Mouse (Mus musculus): ENCODE results near the gene Shroom1.

DNA sequence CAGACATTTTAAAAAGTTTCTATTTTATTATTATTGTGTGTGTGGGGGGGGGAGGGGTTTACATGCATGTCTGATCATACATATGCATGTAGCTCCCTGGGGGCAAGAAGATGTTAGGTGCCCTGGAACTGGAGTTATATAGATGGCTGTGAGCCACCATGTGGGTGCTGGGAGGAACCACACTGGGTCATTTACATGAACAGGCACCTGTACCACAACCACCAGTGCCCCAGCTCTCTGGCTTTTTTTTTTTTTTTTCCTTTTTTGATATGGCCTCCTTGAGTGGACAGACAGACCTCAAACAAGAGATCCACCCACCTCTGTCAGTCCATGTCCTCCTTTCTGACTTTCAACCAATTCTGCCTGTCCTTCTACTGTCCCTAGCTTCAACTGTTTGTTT is 27.8 kb upstream of the Shroom1 start:
- no peak for TF ChIP-seq POLR2A (IDR thresholded peaks at IDR 0.05; ENCODE audit: insufficient read depth, low read depth, low read length)
- no peak for TF ChIP-seq EP300 (IDR thresholded peaks at IDR 0.05; ENCODE audit: insufficient read depth, low read depth, low read length)

All from heart, adult 2 months (tissue).